In the genomic region with DNA sequence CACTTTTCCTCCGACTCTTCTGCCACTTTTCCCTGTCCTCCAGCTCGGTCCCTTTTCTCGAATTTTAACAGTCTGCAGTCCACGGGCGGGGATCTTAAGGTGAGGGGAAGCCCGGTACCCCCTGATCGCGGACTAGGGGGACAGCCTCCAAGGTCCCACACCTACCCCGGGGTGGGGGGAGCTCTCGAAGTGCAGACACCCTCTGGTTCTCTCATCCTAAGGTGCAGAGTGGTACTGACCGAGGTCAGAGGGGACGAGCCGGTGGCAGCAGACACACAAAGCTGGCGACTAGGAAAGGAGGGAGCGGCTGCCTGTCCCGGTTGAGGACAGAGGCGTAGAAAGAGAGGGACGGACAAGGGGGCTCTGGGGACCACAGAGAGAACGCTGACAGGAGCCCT, we compare ENCODE assay signal across 8 mouse cellular contexts. TPM values are rescaled to one million over a fixed set of nuclear protein-coding genes. Genes with fewer than 3 reads are reported as not detected.
DNase-seq lines count a peak whose midpoint lies in the region; ATAC-seq and TF ChIP-seq lines count a peak whose summit lies in the region.

No protein-coding gene starts in this region.

- peak overlapping the region; percentile 98 for H3K9ac ChIP-seq in liver, adult 2 months (ENCODE audit: low read depth, low read length)
- peak overlapping the region; percentile 82 for H3K9ac ChIP-seq in forebrain, postnatal 0 days
- H3K9ac ChIP-seq in liver, embryonic 14.5 days (replicated peaks), result peak overlapping the region; percentile 86
- peak overlapping the region; percentile 94 for H3K9ac ChIP-seq in stomach, embryonic 16.5 days (ENCODE audit: low read length)

- no peaks in the 10 kb centered on the region for H3K27me3 ChIP-seq in liver, adult 2 months (ENCODE audit: control insufficient read depth, insufficient read depth, low read length)
- H3K27me3 ChIP-seq in forebrain, postnatal 0 days (ENCODE audit: insufficient read depth, low read length), result no peaks in the 10 kb centered on the region
- no peaks in the 10 kb centered on the region for H3K27me3 ChIP-seq in liver, embryonic 14.5 days (ENCODE audit: control insufficient read depth, insufficient read depth, low read length)
- no peaks in the 10 kb centered on the region for H3K27me3 ChIP-seq in stomach, embryonic 16.5 days (ENCODE audit: control insufficient read depth, insufficient read depth, low read length)

- TF ChIP-seq EP300 in liver, embryonic 14.5 days (IDR thresholded peaks at IDR 0.05; ENCODE audit: low read depth), result no peak

- H3K4me1 ChIP-seq in liver, adult 2 months (ENCODE audit: control insufficient read depth, insufficient read depth, low read length), result peaks cover 11% of the 10 kb centered on the region
- peaks cover 8% of the 10 kb centered on the region for H3K4me1 ChIP-seq in forebrain, postnatal 0 days (ENCODE audit: insufficient read depth)
- peaks cover 19 to 23% of the 10 kb centered on the region in 2 experiments for H3K4me1 ChIP-seq in liver, embryonic 14.5 days (replicated peaks; ENCODE audit: control insufficient read depth in 2 of 2, insufficient read depth in 2 of 2, low read length in 1 of 2)
- peaks cover 15% of the 10 kb centered on the region for H3K4me1 ChIP-seq in stomach, embryonic 16.5 days (ENCODE audit: control insufficient read depth, insufficient read depth, low read length)

- no peak for TF ChIP-seq POLR2A in liver, adult 2 months (IDR thresholded peaks at IDR 0.05; ENCODE audit: extremely low read depth, insufficient read depth, low read length)

- no peak for DNase-seq in liver, adult 2 months (ENCODE audit: extremely low read depth, low read depth, low spot score)
- no peak for DNase-seq in liver
- DNase-seq in c-Kit-negative CD71-positive TER-119-positive erythroid progenitor cells, embryonic 14.5 days (ENCODE audit: low read depth, low spot score), result peak; percentile 17
- peak; percentile 22 for DNase-seq in forebrain, postnatal 0 days
- no peak for DNase-seq in liver, embryonic 14.5 days (ENCODE audit: low read depth in 3 of 3, low spot score in 3 of 3)
- no peak for DNase-seq in cerebellum, postnatal 25 days
- no peak for DNase-seq in kidney, adult 9 months

- ATAC-seq in forebrain, postnatal 0 days, result no peak
- ATAC-seq in liver, embryonic 14.5 days (ENCODE audit: insufficient read depth), result no peak; the same call in 1 of the 2 replicates
- ATAC-seq in stomach, embryonic 16.5 days (ENCODE audit: insufficient read depth, low FRiP score), result peak; percentile 19; the same call in 1 of the 2 replicates

- peaks cover 21% of the 10 kb centered on the region for H3K79me2 ChIP-seq in liver, adult 2 months (ENCODE audit: control insufficient read depth, insufficient read depth, low read length)

- WGBS in liver, adult 2 months, result under 1% methylated on average over 19 of the region's 19 CpGs
- 0% methylated on average over 19 of the region's 19 CpGs for WGBS in forebrain, postnatal 0 days
- under 1% methylated on average over 19 of the region's 19 CpGs for WGBS in liver, embryonic 14.5 days (ENCODE audit: insufficient replicate concordance)
- WGBS in stomach, embryonic 16.5 days, result under 1% methylated on average over 19 of the region's 19 CpGs

- H3K27ac ChIP-seq in liver, adult 2 months (replicated peaks; ENCODE audit: insufficient read depth, low read depth, low read length), result peak overlapping the region; percentile 94
- H3K27ac ChIP-seq in forebrain, postnatal 0 days (ENCODE audit: low read depth, low read length), result peak overlapping the region; percentile 90
- peak overlapping the region; percentile 64 for H3K27ac ChIP-seq in liver, embryonic 14.5 days
- H3K27ac ChIP-seq in stomach, embryonic 16.5 days (ENCODE audit: low read length), result peak overlapping the region; percentile 96

- peak overlapping the region; percentile 68 for H3K4me2 ChIP-seq in forebrain, postnatal 0 days (ENCODE audit: low read depth)
- H3K4me2 ChIP-seq in liver, embryonic 14.5 days (ENCODE audit: low read depth), result peak overlapping the region; percentile 95
- H3K4me2 ChIP-seq in stomach, embryonic 16.5 days (ENCODE audit: low read depth, low read length), result peak overlapping the region; percentile 59

- H3K36me3 ChIP-seq in liver, adult 2 months (ENCODE audit: control insufficient read depth, insufficient read depth, low read length), result no peaks in the 10 kb centered on the region
- no peaks in the 10 kb centered on the region for H3K36me3 ChIP-seq in forebrain, postnatal 0 days (ENCODE audit: insufficient read depth)
- H3K36me3 ChIP-seq in liver, embryonic 14.5 days (replicated peaks; ENCODE audit: control insufficient read depth, insufficient read depth, low read depth), result no peaks in the 10 kb centered on the region; the same call in 1 of the 2 replicates
- H3K36me3 ChIP-seq in stomach, embryonic 16.5 days (ENCODE audit: control insufficient read depth, insufficient read depth, low read length), result no peaks in the 10 kb centered on the region

- no peaks in the 10 kb centered on the region for H3K9me3 ChIP-seq in forebrain, postnatal 0 days (ENCODE audit: low read length)
- H3K9me3 ChIP-seq in liver, embryonic 14.5 days (ENCODE audit: control insufficient read depth, low read length), result no peaks in the 10 kb centered on the region
- no peaks in the 10 kb centered on the region for H3K9me3 ChIP-seq in stomach, embryonic 16.5 days (replicated peaks; ENCODE audit: control insufficient read depth, low read length)

- TF ChIP-seq CTCF in liver, adult 2 months (IDR thresholded peaks at IDR 0.05; ENCODE audit: low read depth, low read length), result no peak
- TF ChIP-seq CTCF in forebrain, postnatal 0 days (IDR thresholded peaks at IDR 0.05; ENCODE audit: low read depth), result no peak
- TF ChIP-seq CTCF in liver, embryonic 14.5 days (IDR thresholded peaks at IDR 0.05; ENCODE audit: low read depth), result no peak

- H3K4me3 ChIP-seq in liver, adult 2 months (ENCODE audit: insufficient read depth, low read depth, low read length), result peak overlapping the region; percentile 98
- H3K4me3 ChIP-seq in forebrain, postnatal 0 days (ENCODE audit: low read depth, low read length), result peak overlapping the region; percentile 96
- H3K4me3 ChIP-seq in liver, embryonic 14.5 days (ENCODE audit: insufficient read depth in 1 of 2, low read depth in 2 of 2, low read length in 2 of 2), result peak overlapping the region; percentile 77 to 98
- H3K4me3 ChIP-seq in stomach, embryonic 16.5 days (replicated peaks; ENCODE audit: low read length), result peak overlapping the region; percentile 94

RNA-seq across cellular contexts. Expression of gene Stk38, which starts 0.6 kb away (rescaled TPM):
- total RNA-seq in liver, adult 2 months (2014; rRNA removed), result 45.8 and 52.2 TPM in 2 replicates
- 52.0 and 54.4 TPM in 2 replicates for polyA plus RNA-seq in liver, adult 2 months (2012; rRNA removed)
- 49.0 and 58.8 TPM in 2 replicates for total RNA-seq in forebrain, postnatal 0 days (2014; rRNA removed)
- polyA plus RNA-seq in forebrain, postnatal 0 days (2015; fragmentation: Nextera tagmentation; extraction: Ambion mirVana), result 32.8 and 43.7 TPM in 2 replicates
- polyA plus RNA-seq in liver, embryonic 14.5 days (2012; rRNA removed), result 24.5 and 31.8 TPM in 2 replicates
- 29.2 and 32.7 TPM in 2 replicates for polyA plus RNA-seq in liver, embryonic 14.5 days (2014; fragmentation: Nextera tagmentation; extraction: Ambion mirVana)
- polyA plus RNA-seq in stomach, embryonic 16.5 days (2015; fragmentation: Nextera tagmentation; extraction: Ambion mirVana), result 118 and 120 TPM in 2 replicates

RNA-seq across cellular contexts. Expression of gene Srsf3, which starts 25.2 kb away (rescaled TPM):
- total RNA-seq in liver, adult 2 months (2014; rRNA removed), result 41.4 and 47.3 TPM in 2 replicates
- polyA plus RNA-seq in liver, adult 2 months (2012; rRNA removed), result 26.6 and 40.1 TPM in 2 replicates
- total RNA-seq in forebrain, postnatal 0 days (2014; rRNA removed), result 263 and 287 TPM in 2 replicates
- 367 and 416 TPM in 2 replicates for polyA plus RNA-seq in forebrain, postnatal 0 days (2015; fragmentation: Nextera tagmentation; extraction: Ambion mirVana)
- 91.1 and 123 TPM in 2 replicates for polyA plus RNA-seq in liver, embryonic 14.5 days (2012; rRNA removed)
- 269 and 272 TPM in 2 replicates for polyA plus RNA-seq in liver, embryonic 14.5 days (2014; fragmentation: Nextera tagmentation; extraction: Ambion mirVana)
- 456 and 477 TPM in 2 replicates for polyA plus RNA-seq in stomach, embryonic 16.5 days (2015; fragmentation: Nextera tagmentation; extraction: Ambion mirVana)

RNA-seq across cellular contexts. Expression of gene Kctd20, which starts 55.5 kb away (rescaled TPM):
- 22.3 and 24.0 TPM in 2 replicates for total RNA-seq in liver, adult 2 months (2014; rRNA removed)
- polyA plus RNA-seq in liver, adult 2 months (2012; rRNA removed), result 17.9 and 18.9 TPM in 2 replicates
- total RNA-seq in forebrain, postnatal 0 days (2014; rRNA removed), result 69.2 and 77.3 TPM in 2 replicates
- polyA plus RNA-seq in forebrain, postnatal 0 days (2015; fragmentation: Nextera tagmentation; extraction: Ambion mirVana), result 63.4 and 72.9 TPM in 2 replicates
- 22.7 and 30.4 TPM in 2 replicates for polyA plus RNA-seq in liver, embryonic 14.5 days (2012; rRNA removed)
- polyA plus RNA-seq in liver, embryonic 14.5 days (2014; fragmentation: Nextera tagmentation; extraction: Ambion mirVana), result 53.9 and 55.3 TPM in 2 replicates
- 77.2 and 78.3 TPM in 2 replicates for polyA plus RNA-seq in stomach, embryonic 16.5 days (2015; fragmentation: Nextera tagmentation; extraction: Ambion mirVana)

Comparison
In these comparisons a context has a peak if more than half of its experiments do, and no peak if none do; other contexts are left out.
1. DNase-seq: peak in c-Kit-negative CD71-positive TER-119-positive erythroid progenitor cells, embryonic 14.5 days (single experiment) and forebrain, postnatal 0 days (single experiment); none in liver, adult 2 months (single experiment), liver (single experiment), liver, embryonic 14.5 days (0 of 3), cerebellum, postnatal 25 days (0 of 2) and kidney, adult 9 months (single experiment).
2. Peak in every context shown above with its lines, with median percentiles within 50 percentile points of each other: H3K27ac ChIP-seq, H3K4me3 ChIP-seq, H3K9ac ChIP-seq and H3K4me2 ChIP-seq.